Mouse (Mus musculus) bone marrow, adult 2 months (tissue): ENCODE results near the gene Dhx36.

ENCODE experiments used
- CTCF ChIP-seq: fragments of 200-500 bp; IDR thresholded peaks from 2 replicates; pipeline ENCODE4 v1.5.1; 2011; ENCODE audit warnings: low read length, control low read depth; ENCODE audit not compliant: control insufficient read depth, insufficient read depth
- POLR2A ChIP-seq: fragments of 200-500 bp; IDR thresholded peaks from 2 replicates; pipeline ENCODE4 v1.6.1; 2011; ENCODE audit warnings: low read depth, mild to moderate bottlenecking, control low read depth, low read length, borderline replicate concordance; ENCODE audit not compliant: control insufficient read depth

- no peak for TF ChIP-seq POLR2A
- TF ChIP-seq CTCF = no peak
These were observed 70.9 kb downstream of the Dhx36 start for GRCm38 (mm10) chr3:62435923-62436322.
